Mouse (Mus musculus) layer of hippocampus, adult 2 months (tissue): Measurements from ENCODE around the gene Tnnc2. TPM values are rescaled to one million over a fixed set of nuclear protein-coding genes. Genes with fewer than 3 reads are reported as not detected.

Source experiments
- DNase-seq, 2 experiments: peaks; one replicate each; pipeline ENCODE4 v3.0.0; 2022; ENCODE audit warnings: low spot score in 2 of 2
- H3K27ac ChIP-seq: fragments of 200-600 bp; 2 replicates; pipeline ENCODE4 v1.8.1; 2022
- H3K4me3 ChIP-seq: fragments of 200-600 bp; 2 replicates; pipeline ENCODE4 v1.8.1; 2022; ENCODE audit warnings: mild to moderate bottlenecking
- CTCF ChIP-seq: fragments of 200-600 bp; conservative IDR thresholded peaks from 2 replicates; pipeline ENCODE4 v1.8.1; 2022; ENCODE audit warnings: antibody characterized with exemption, mild to moderate bottlenecking, moderate library complexity
- total RNA-seq, 2 experiments: library from RNA; stranded (reverse); gene quantifications; 2 replicates each; pipeline ENCODE4 v1.2.3; 2021

The Tnnc2 gene
- total RNA-seq, 2 experiments from 2014 or later = not detected

DNA sequence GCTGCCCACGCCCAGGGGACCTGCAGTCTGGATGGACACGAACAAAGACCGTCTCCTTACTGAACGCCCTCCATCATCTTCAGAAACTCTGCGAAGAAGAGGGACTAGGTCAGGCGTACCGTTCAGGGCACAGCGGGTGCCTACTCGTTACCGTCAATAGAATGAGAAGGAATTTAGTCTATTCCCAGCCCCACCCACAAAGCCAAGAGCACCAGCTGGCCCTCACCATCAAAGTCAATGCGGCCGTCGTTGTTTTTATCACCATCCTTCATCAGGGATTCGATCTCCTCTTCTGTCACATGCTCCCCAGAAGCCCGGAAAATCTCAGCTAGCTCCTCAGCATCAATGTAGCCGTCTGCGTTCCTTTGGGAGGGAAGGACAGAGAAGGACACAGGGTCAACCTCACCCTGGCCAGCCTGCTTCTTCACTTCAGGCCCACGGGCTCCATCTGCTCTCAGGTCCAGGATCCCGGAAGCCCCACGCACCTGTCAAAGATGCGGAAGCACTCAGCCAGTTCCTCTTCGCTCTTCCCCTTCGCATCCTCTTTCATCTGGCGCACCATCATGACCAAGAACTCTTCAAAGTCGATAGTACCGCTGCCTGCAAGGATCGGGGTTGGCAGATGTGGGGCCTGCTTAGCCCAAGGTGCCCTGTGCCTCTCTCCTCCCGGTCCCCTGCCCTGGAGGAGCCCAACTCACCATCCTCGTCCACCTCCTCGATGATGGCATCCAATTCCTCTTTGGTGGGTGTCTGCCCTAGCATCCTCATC, 2.3 kb downstream of the Tnnc2 start:
- Histone ChIP-seq H3K27ac (no peak overlapping the region), H3K4me3 (no peak overlapping the region)
- no peak for TF ChIP-seq CTCF
- DNase-seq = no peak

GRCm38 (mm10) chr2:164776801-164777200, 3.0 kb downstream of the Tnnc2 start:
- no peak for DNase-seq
- no peak overlapping the region for H3K4me3 ChIP-seq
- no peak overlapping the region for H3K27ac ChIP-seq
- TF ChIP-seq CTCF = no peak

- TF ChIP-seq CTCF = no peak
- Histone ChIP-seq H3K27ac (no peak overlapping the region), H3K4me3 (no peak overlapping the region)
- DNase-seq = no peak
These were observed 3.6 kb downstream of the Tnnc2 start for GRCm38 (mm10) chr2:164776130-164776529.

DNA sequence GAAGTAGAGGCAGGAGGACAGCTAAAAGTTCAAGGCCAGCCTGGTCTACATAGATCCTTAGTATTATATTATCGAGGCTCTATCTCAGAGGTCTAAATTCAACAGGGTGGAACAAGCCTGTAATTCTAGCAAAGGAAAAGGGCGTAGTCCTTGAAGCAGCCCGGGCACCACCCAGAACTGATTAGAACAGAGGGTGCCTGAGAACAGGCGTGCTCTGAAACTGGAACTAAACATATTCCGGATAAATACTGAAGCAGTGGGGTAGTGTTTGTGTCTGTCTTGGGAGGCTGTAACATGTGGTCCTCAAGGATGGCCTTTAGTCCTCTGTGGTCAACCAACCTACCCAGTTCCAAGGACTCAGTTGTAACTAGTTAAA, 5.8 kb downstream of the Tnnc2 start:
- Histone ChIP-seq H3K27ac (no peak overlapping the region), H3K4me3 (no peak overlapping the region)
- DNase-seq = no peak
- no peak for TF ChIP-seq CTCF

DNA sequence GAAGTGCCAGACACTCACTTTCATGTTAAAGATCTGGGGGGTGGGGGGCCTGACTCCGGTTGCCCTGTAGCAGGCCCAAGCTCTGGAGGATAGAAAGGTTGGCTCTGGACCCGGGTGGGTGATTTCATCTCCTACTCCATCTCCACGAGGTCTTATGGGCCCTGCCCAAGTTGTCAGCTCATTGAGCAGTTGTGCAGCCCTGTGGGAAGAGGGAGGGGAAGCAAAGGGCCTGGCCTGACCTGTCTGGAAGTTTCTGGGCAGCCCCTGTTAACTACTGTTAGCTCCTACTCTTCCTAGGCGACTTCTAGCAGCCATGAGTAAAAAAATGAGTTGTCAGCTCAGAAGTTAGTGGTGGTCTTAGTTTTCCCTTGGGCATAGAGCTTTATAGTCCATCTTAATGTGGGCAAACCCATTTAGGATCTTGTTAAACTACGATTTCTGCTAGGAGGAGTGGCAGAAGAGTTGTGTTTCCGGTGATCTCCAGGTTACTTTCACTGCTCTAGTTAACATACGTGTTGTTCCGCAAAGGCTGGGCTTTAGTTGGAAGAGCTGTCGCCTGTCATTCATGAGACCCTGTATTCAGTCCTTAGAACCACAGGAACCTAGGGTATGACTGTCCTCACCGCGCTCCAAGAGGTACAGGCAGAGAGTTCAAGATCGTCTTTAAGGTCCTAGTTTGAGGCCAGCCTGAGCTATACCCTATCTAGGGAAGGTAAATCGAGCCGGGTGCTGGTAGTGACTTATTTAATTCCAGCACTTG, 6.4 kb downstream of the Tnnc2 start:
- no peak overlapping the region for H3K27ac ChIP-seq
- no peak overlapping the region for H3K4me3 ChIP-seq
- TF ChIP-seq CTCF = no peak
- no peak for DNase-seq

GRCm38 (mm10) chr2:164771123-164771522, 8.6 kb downstream of the Tnnc2 start:
- Histone ChIP-seq H3K4me3 (no peak overlapping the region), H3K27ac (no peak overlapping the region)
- no peak for DNase-seq
- TF ChIP-seq CTCF = no peak

- no peak for DNase-seq
- H3K27ac ChIP-seq = no peak overlapping the region
- H3K4me3 ChIP-seq = peak overlapping the region; percentile 67; the same call in 1 of the 2 replicates
- no peak for TF ChIP-seq CTCF
These were observed 9.5 kb downstream of the Tnnc2 start for GRCm38 (mm10) chr2:164770279-164770678.

GRCm38 (mm10) chr2:164769258-164770037, 10.3 kb downstream of the Tnnc2 start, which contains the start of gene Ube2c:
Ube2c (plus strand) TSS chr2:164769898.
- H3K4me3 ChIP-seq = peak within 1 kb of the TSS; percentile 67
- peak; percentile 58 for TF ChIP-seq CTCF
- H3K27ac ChIP-seq = no peak within 1 kb of the TSS
- peak; percentile 98 for DNase-seq

DNA sequence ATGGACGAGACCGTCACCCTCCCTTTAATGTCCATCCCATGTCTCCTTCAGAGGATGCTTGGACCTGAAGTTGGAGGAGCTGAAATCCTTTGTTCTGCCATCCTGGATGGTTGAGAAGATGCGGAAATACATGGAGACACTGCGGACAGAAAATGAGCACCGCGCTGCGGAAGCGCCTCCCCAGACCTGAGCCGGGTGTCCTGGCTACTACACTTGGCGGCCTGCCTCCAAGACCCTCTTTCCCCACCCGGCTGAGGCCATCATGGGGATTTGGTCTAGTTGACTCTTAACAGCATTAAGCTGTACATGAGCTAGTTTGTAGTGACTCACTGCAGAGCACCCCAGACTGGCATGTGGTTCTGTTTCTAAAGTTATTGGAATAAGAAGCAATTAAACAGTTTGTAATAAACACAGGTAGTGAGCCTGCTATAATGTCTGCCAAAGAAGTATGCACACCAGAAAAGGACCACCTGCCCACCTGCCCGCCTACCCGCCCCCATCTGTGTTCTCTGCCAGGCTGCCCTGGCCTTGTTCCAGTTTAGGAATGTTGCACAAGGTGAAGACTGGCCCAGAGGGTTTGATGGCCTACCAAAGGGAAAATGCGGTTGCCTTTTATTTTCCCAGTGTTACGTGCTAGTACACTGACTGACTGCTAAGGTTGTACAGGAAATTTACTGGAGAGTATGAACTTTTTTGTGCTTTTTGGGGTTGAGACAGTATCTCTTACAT, 11.8 kb downstream of the Tnnc2 start:
- Histone ChIP-seq H3K4me3 (no peak overlapping the region), H3K27ac (no peak overlapping the region)
- TF ChIP-seq CTCF = no peak
- no peak for DNase-seq

- Histone ChIP-seq H3K4me3 (no peak overlapping the region), H3K27ac (peak overlapping the region; percentile 48; the same call in 1 of the 2 replicates)
- DNase-seq = peak in 1 of 2 experiments; percentile 39
- no peak for TF ChIP-seq CTCF
These were observed 13.9 kb downstream of the Tnnc2 start for GRCm38 (mm10) chr2:164765841-164766240.

GRCm38 (mm10) chr2:164762593-164762992, 17.2 kb downstream of the Tnnc2 start:
- no peak overlapping the region for H3K4me3 ChIP-seq
- DNase-seq = no peak
- H3K27ac ChIP-seq = no peak overlapping the region
- no peak for TF ChIP-seq CTCF

- no peak for DNase-seq
- no peak for TF ChIP-seq CTCF
- peak overlapping the region; percentile 8; the same call in 1 of the 2 replicates for H3K27ac ChIP-seq
- no peak overlapping the region for H3K4me3 ChIP-seq
These were observed 17.8 kb downstream of the Tnnc2 start for GRCm38 (mm10) chr2:164761971-164762370.
